9 mouse cellular contexts compared by ENCODE assay signal in the genomic region with DNA sequence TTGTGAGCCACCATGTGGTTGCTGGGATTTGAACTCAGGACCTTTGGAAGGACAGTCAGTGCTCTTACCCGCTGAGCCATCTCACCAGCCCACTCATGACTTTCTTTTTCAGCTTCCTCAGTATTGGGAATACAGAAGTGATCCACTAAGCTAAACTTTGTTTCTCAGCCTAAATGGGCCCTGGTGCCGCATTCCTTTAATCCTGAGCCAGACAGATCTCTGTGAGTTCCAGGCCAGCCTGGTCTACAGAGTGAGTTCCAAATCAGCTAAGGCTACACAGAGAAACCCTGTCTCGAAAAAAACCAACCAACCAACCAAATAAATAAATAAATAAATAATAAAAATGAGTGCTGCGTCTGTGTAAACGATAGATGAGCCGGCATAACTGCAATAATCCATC. TPM values are rescaled to one million over a fixed set of nuclear protein-coding genes. Genes with fewer than 3 reads are reported as not detected.
DNase-seq lines count a peak whose midpoint lies in the region; ATAC-seq and TF ChIP-seq lines count a peak whose summit lies in the region.
"Not testable (repeated sequence)": the region's sequence is repeated elsewhere in the genome, so short reads cannot be mapped to it uniquely, and the experiment has no call there.
"Had no signal": no experiment of that assay in that cellular context is flagged by ENCODE, and none has a peak within 500 bp of the region (broad histone marks: within the 10 kb centered on the region; RNA-seq: fewer than 3 reads in every experiment).

No protein-coding gene starts in this region.

- not testable (repeated sequence) for H3K9me3 ChIP-seq in embryonic facial prominence, embryonic 15.5 days (replicated peaks); heart, embryonic 11.5 days (replicated peaks; ENCODE audit: control insufficient read depth, low read length); hindbrain, postnatal 0 days (ENCODE audit: low read length); limb, embryonic 10.5 days (replicated peaks); midbrain, postnatal 0 days (ENCODE audit: low read length)

- 0 out of 2 replicates have a peak, but pooled peaks have one; percentile 3 for TF ChIP-seq POLR2A in bone marrow macrophage, adult 2 months (IDR thresholded peaks at IDR 0.05; ENCODE audit: borderline replicate concordance, low read depth, low read length)
- not testable (repeated sequence) for TF ChIP-seq POLR2A in lung, adult 2 months (IDR thresholded peaks at IDR 0.05; ENCODE audit: borderline replicate concordance, extremely low read depth, low read depth, low read length); testis, adult 2 months (IDR thresholded peaks at IDR 0.05; ENCODE audit: control insufficient read depth, low read depth, low read length)

- peak overlapping the region; percentile 35 for H3K4me3 ChIP-seq in bone marrow macrophage, adult 2 months (ENCODE audit: insufficient read depth, low read length)
- peak overlapping the region; percentile 78 for H3K4me3 ChIP-seq in embryonic facial prominence, embryonic 15.5 days (replicated peaks)
- peak overlapping the region; percentile 67 for H3K4me3 ChIP-seq in heart, embryonic 11.5 days (ENCODE audit: low read depth, low read length)
- peak overlapping the region; percentile 66 for H3K4me3 ChIP-seq in hindbrain, postnatal 0 days (ENCODE audit: low read length)
- H3K4me3 ChIP-seq in limb, embryonic 10.5 days, result peak overlapping the region; percentile 70
- peak overlapping the region; percentile 54 for H3K4me3 ChIP-seq in lung, adult 2 months (replicated peaks; ENCODE audit: extremely low read depth, low read depth, low read length)
- H3K4me3 ChIP-seq in midbrain, postnatal 0 days (ENCODE audit: low read depth, low read length), result peak overlapping the region; percentile 43
- peak overlapping the region; percentile 97 for H3K4me3 ChIP-seq in testis, adult 2 months (ENCODE audit: control insufficient read depth, low read depth, low read length)

- peak overlapping the region; percentile 85 for H3K27ac ChIP-seq in bone marrow macrophage, adult 2 months (ENCODE audit: insufficient read depth, low read depth, low read length)
- peak overlapping the region; percentile 96 for H3K27ac ChIP-seq in embryonic facial prominence, embryonic 15.5 days (replicated peaks)
- peak overlapping the region; percentile 89 for H3K27ac ChIP-seq in heart, embryonic 11.5 days (ENCODE audit: low read depth, low read length)
- peak overlapping the region; percentile 76; the same call in 1 of the 2 replicates for H3K27ac ChIP-seq in hindbrain, postnatal 0 days
- peak overlapping the region; percentile 89 for H3K27ac ChIP-seq in limb, embryonic 10.5 days
- H3K27ac ChIP-seq in midbrain, postnatal 0 days (ENCODE audit: low read depth, low read length), result peak overlapping the region; percentile 77
- peak overlapping the region; percentile 81 for H3K27ac ChIP-seq in testis, adult 2 months (ENCODE audit: control insufficient read depth, insufficient read depth, low read depth, low read length)

- H3K4me1 ChIP-seq in bone marrow macrophage, adult 2 months (ENCODE audit: control insufficient read depth, insufficient read depth, low read length), result peaks cover 25% of the 10 kb centered on the region
- peaks cover 21% of the 10 kb centered on the region for H3K4me1 ChIP-seq in embryonic facial prominence, embryonic 15.5 days
- H3K4me1 ChIP-seq in heart, embryonic 11.5 days (ENCODE audit: control insufficient read depth, insufficient read depth, low read length); hindbrain, postnatal 0 days (ENCODE audit: insufficient read depth, low read length); lung, adult 2 months (ENCODE audit: control insufficient read depth, insufficient read depth, low read length); midbrain, postnatal 0 days (ENCODE audit: insufficient read depth, low read length); testis, adult 2 months (ENCODE audit: control insufficient read depth, insufficient read depth, low read length): not testable (repeated sequence)
- H3K4me1 ChIP-seq in limb, embryonic 10.5 days, result peaks cover 18% of the 10 kb centered on the region

- peak overlapping the region; percentile 69 for H3K4me2 ChIP-seq in embryonic facial prominence, embryonic 15.5 days (replicated peaks)
- peak overlapping the region; percentile 87 for H3K4me2 ChIP-seq in heart, embryonic 11.5 days
- H3K4me2 ChIP-seq in hindbrain, postnatal 0 days (ENCODE audit: low read depth, low read length), result peak overlapping the region; percentile 68
- H3K4me2 ChIP-seq in midbrain, postnatal 0 days (ENCODE audit: low read depth, low read length, poor library complexity, severe bottlenecking), result peak overlapping the region; percentile 58

- H3K27me3 ChIP-seq in embryonic facial prominence, embryonic 15.5 days; heart, embryonic 11.5 days (ENCODE audit: control insufficient read depth, insufficient read depth, low read length); midbrain, postnatal 0 days (ENCODE audit: insufficient read depth, low read length); testis, adult 2 months (ENCODE audit: control insufficient read depth, insufficient read depth, low read length): not testable (repeated sequence)
- H3K27me3 ChIP-seq in hindbrain, postnatal 0 days (ENCODE audit: insufficient read depth, low read length), result peaks cover 11% of the 10 kb centered on the region
- peaks cover 16% of the 10 kb centered on the region for H3K27me3 ChIP-seq in limb, embryonic 10.5 days (ENCODE audit: low read depth, poor library complexity, severe bottlenecking)

- H3K36me3 ChIP-seq in embryonic facial prominence, embryonic 15.5 days; heart, embryonic 11.5 days (ENCODE audit: control insufficient read depth, insufficient read depth, low read length); hindbrain, postnatal 0 days (ENCODE audit: insufficient read depth, low read length); limb, embryonic 10.5 days; midbrain, postnatal 0 days (ENCODE audit: insufficient read depth, low read length); testis, adult 2 months (ENCODE audit: control insufficient read depth, insufficient read depth, low read length): not testable (repeated sequence)

- 28% methylated on average over 6 of the region's 6 CpGs for WGBS in embryonic facial prominence, embryonic 15.5 days
- WGBS in heart, embryonic 11.5 days (ENCODE audit: insufficient replicate concordance), result 28% methylated on average over 6 of the region's 6 CpGs
- 28% methylated on average over 6 of the region's 6 CpGs for WGBS in hindbrain, postnatal 0 days
- 34% methylated on average over 6 of the region's 6 CpGs for WGBS in limb, embryonic 10.5 days
- 18% methylated on average over 6 of the region's 6 CpGs for WGBS in lung, adult 2 months
- WGBS in midbrain, postnatal 0 days, result 23% methylated on average over 6 of the region's 6 CpGs

- DNase-seq in hindbrain, postnatal 0 days (ENCODE audit: low spot score); limb, embryonic 10.5 days (ENCODE audit: low spot score); midbrain, postnatal 0 days (ENCODE audit: low spot score): not testable (repeated sequence)
- peak; percentile 28 for DNase-seq in lung, adult 2 months

- TF ChIP-seq CTCF in bone marrow macrophage, adult 2 months (IDR thresholded peaks at IDR 0.05; ENCODE audit: low read depth, low read length); hindbrain, postnatal 0 days (IDR thresholded peaks at IDR 0.05; ENCODE audit: low read depth); lung, adult 2 months (IDR thresholded peaks at IDR 0.05; ENCODE audit: insufficient read depth, low read length); midbrain, postnatal 0 days (IDR thresholded peaks at IDR 0.05); testis, adult 2 months (IDR thresholded peaks at IDR 0.05; ENCODE audit: control insufficient read depth, insufficient read depth, insufficient replicate concordance, low read depth, low read length): not testable (repeated sequence)

- H3K9ac ChIP-seq in embryonic facial prominence, embryonic 15.5 days, result peak overlapping the region; percentile 44
- H3K9ac ChIP-seq in heart, embryonic 11.5 days (ENCODE audit: low read depth, low read length), result peak overlapping the region; percentile 72
- 0 out of 2 replicates have a peak overlapping the region, but pooled peaks have one; percentile 35 for H3K9ac ChIP-seq in hindbrain, postnatal 0 days (replicated peaks; ENCODE audit: low read length)
- H3K9ac ChIP-seq in midbrain, postnatal 0 days (replicated peaks; ENCODE audit: low read length, poor library complexity, severe bottlenecking), result not testable (repeated sequence)

- ATAC-seq in embryonic facial prominence, embryonic 15.5 days (ENCODE audit: insufficient number of reproducible peaks, low FRiP score, low TSS enrichment, low read depth); heart, embryonic 11.5 days (replicated peaks; ENCODE audit: insufficient number of reproducible peaks, low FRiP score, low TSS enrichment): not testable (repeated sequence)
- ATAC-seq in hindbrain, postnatal 0 days, result 0 out of 2 replicates have a peak, but pooled peaks have one; percentile 1
- peak; percentile 20 for ATAC-seq in midbrain, postnatal 0 days (ENCODE audit: low FRiP score)

RNA-seq across cellular contexts. Expression of gene Yif1b, which starts 0.5 kb away (rescaled TPM):
- polyA plus RNA-seq in bone marrow macrophage, adult 2 months (2012; ENCODE audit: insufficient read depth, insufficient read length, missing spikeins), result 29.7 and 33.8 TPM in 2 replicates
- polyA plus RNA-seq in embryonic facial prominence, embryonic 15.5 days (2015; fragmentation: Nextera tagmentation; extraction: Ambion mirVana), result 121 TPM in 2 replicates
- 107 and 110 TPM in 2 replicates for polyA plus RNA-seq in heart, embryonic 11.5 days (2014; fragmentation: Nextera tagmentation; extraction: Ambion mirVana)
- 125 and 131 TPM in 2 replicates for total RNA-seq in hindbrain, postnatal 0 days (2014; rRNA removed)
- 122 and 130 TPM in 2 replicates for polyA plus RNA-seq in hindbrain, postnatal 0 days (2015; fragmentation: Nextera tagmentation; extraction: Ambion mirVana)
- polyA plus RNA-seq in limb, embryonic 10.5 days (2016; fragmentation: Nextera tagmentation; extraction: Ambion mirVana), result 99.8 and 103 TPM in 2 replicates
- 182 and 190 TPM in 2 replicates for polyA plus RNA-seq in lung, adult 2 months (2012; rRNA removed)
- 121 and 127 TPM in 2 replicates for total RNA-seq in midbrain, postnatal 0 days (2014; rRNA removed)
- polyA plus RNA-seq in midbrain, postnatal 0 days (2015; fragmentation: Nextera tagmentation; extraction: Ambion mirVana), result 122 and 140 TPM in 2 replicates
- polyA plus RNA-seq in testis, adult 2 months (2012; rRNA removed), result 321 and 371 TPM in 2 replicates

RNA-seq across cellular contexts. Expression of gene Kcnk6, which starts 5.3 kb away (rescaled TPM):
- polyA plus RNA-seq in bone marrow macrophage, adult 2 months (2012; ENCODE audit: insufficient read depth, insufficient read length, missing spikeins), result 32.3 and 39.1 TPM in 2 replicates
- polyA plus RNA-seq in embryonic facial prominence, embryonic 15.5 days (2015; fragmentation: Nextera tagmentation; extraction: Ambion mirVana), result 3.3 and 4.2 TPM in 2 replicates
- 0.89 and 1.6 TPM in 2 replicates for polyA plus RNA-seq in heart, embryonic 11.5 days (2014; fragmentation: Nextera tagmentation; extraction: Ambion mirVana)
- 5.2 and 6.1 TPM in 2 replicates for total RNA-seq in hindbrain, postnatal 0 days (2014; rRNA removed)
- 0.92 and 1.5 TPM in 2 replicates for polyA plus RNA-seq in hindbrain, postnatal 0 days (2015; fragmentation: Nextera tagmentation; extraction: Ambion mirVana)
- 0.70 and 1.2 TPM in 2 replicates for polyA plus RNA-seq in limb, embryonic 10.5 days (2016; fragmentation: Nextera tagmentation; extraction: Ambion mirVana)
- 30.6 and 41.5 TPM in 2 replicates for polyA plus RNA-seq in lung, adult 2 months (2012; rRNA removed)
- total RNA-seq in midbrain, postnatal 0 days (2014; rRNA removed), result 1.7 and 1.8 TPM in 2 replicates
- polyA plus RNA-seq in midbrain, postnatal 0 days (2015; fragmentation: Nextera tagmentation; extraction: Ambion mirVana), result 2.2 and 2.4 TPM in 2 replicates
- polyA plus RNA-seq in testis, adult 2 months (2012; rRNA removed), result 4.8 and 5.8 TPM in 2 replicates

RNA-seq across cellular contexts. Expression of gene 2200002D01Rik, which starts 10.7 kb away (rescaled TPM):
- 1.9 TPM in 1 of 2 replicates, not detected in the other for polyA plus RNA-seq in bone marrow macrophage, adult 2 months (2012; ENCODE audit: insufficient read depth, insufficient read length, missing spikeins)
- polyA plus RNA-seq in embryonic facial prominence, embryonic 15.5 days (2015; fragmentation: Nextera tagmentation; extraction: Ambion mirVana), result 11.5 and 12.2 TPM in 2 replicates
- 7.0 and 8.8 TPM in 2 replicates for polyA plus RNA-seq in heart, embryonic 11.5 days (2014; fragmentation: Nextera tagmentation; extraction: Ambion mirVana)
- total RNA-seq in hindbrain, postnatal 0 days (2014; rRNA removed), result not detected in 2 replicates
- polyA plus RNA-seq in hindbrain, postnatal 0 days (2015; fragmentation: Nextera tagmentation; extraction: Ambion mirVana), result 0.91 and 1.4 TPM in 2 replicates
- polyA plus RNA-seq in limb, embryonic 10.5 days (2016; fragmentation: Nextera tagmentation; extraction: Ambion mirVana), result 2.6 and 3.4 TPM in 2 replicates
- polyA plus RNA-seq in lung, adult 2 months (2012; rRNA removed), result 7.9 and 12.6 TPM in 2 replicates
- total RNA-seq in midbrain, postnatal 0 days (2014; rRNA removed), result 0.52 TPM in 1 of 2 replicates, not detected in the other
- 1.2 and 2.0 TPM in 2 replicates for polyA plus RNA-seq in midbrain, postnatal 0 days (2015; fragmentation: Nextera tagmentation; extraction: Ambion mirVana)
- 0.15 and 0.29 TPM in 2 replicates for polyA plus RNA-seq in testis, adult 2 months (2012; rRNA removed)
- total RNA-seq: left cerebral cortex, postnatal 10 days had no signal

RNA-seq across cellular contexts. Expression of gene Catsperg1, which starts 23.8 kb away (rescaled TPM):
- 4.0 and 4.5 TPM in 2 replicates for polyA plus RNA-seq in bone marrow macrophage, adult 2 months (2012; ENCODE audit: insufficient read depth, insufficient read length, missing spikeins)
- 1.1 and 1.3 TPM in 2 replicates for polyA plus RNA-seq in embryonic facial prominence, embryonic 15.5 days (2015; fragmentation: Nextera tagmentation; extraction: Ambion mirVana)
- 0.37 and 0.44 TPM in 2 replicates for polyA plus RNA-seq in heart, embryonic 11.5 days (2014; fragmentation: Nextera tagmentation; extraction: Ambion mirVana)
- total RNA-seq in hindbrain, postnatal 0 days (2014; rRNA removed), result 1.8 and 2.4 TPM in 2 replicates
- 0.95 and 1.9 TPM in 2 replicates for polyA plus RNA-seq in hindbrain, postnatal 0 days (2015; fragmentation: Nextera tagmentation; extraction: Ambion mirVana)
- polyA plus RNA-seq in limb, embryonic 10.5 days (2016; fragmentation: Nextera tagmentation; extraction: Ambion mirVana), result 0.06 and 0.45 TPM in 2 replicates
- 3.4 and 3.9 TPM in 2 replicates for polyA plus RNA-seq in lung, adult 2 months (2012; rRNA removed)
- total RNA-seq in midbrain, postnatal 0 days (2014; rRNA removed), result 3.2 and 4.3 TPM in 2 replicates
- polyA plus RNA-seq in midbrain, postnatal 0 days (2015; fragmentation: Nextera tagmentation; extraction: Ambion mirVana), result 2.9 and 3.7 TPM in 2 replicates
- 222 and 254 TPM in 2 replicates for polyA plus RNA-seq in testis, adult 2 months (2012; rRNA removed)

RNA-seq across cellular contexts. Expression of gene Spint2, which starts 44.1 kb away (rescaled TPM):
- polyA plus RNA-seq in bone marrow macrophage, adult 2 months (2012; ENCODE audit: insufficient read depth, insufficient read length, missing spikeins), result 0.91 TPM in 1 of 2 replicates, not detected in the other
- polyA plus RNA-seq in embryonic facial prominence, embryonic 15.5 days (2015; fragmentation: Nextera tagmentation; extraction: Ambion mirVana), result 212 and 261 TPM in 2 replicates
- 39.2 and 42.8 TPM in 2 replicates for polyA plus RNA-seq in heart, embryonic 11.5 days (2014; fragmentation: Nextera tagmentation; extraction: Ambion mirVana)
- total RNA-seq in hindbrain, postnatal 0 days (2014; rRNA removed), result 33.4 and 38.6 TPM in 2 replicates
- polyA plus RNA-seq in hindbrain, postnatal 0 days (2015; fragmentation: Nextera tagmentation; extraction: Ambion mirVana), result 123 and 133 TPM in 2 replicates
- 58.8 and 71.8 TPM in 2 replicates for polyA plus RNA-seq in limb, embryonic 10.5 days (2016; fragmentation: Nextera tagmentation; extraction: Ambion mirVana)
- polyA plus RNA-seq in lung, adult 2 months (2012; rRNA removed), result 317 and 391 TPM in 2 replicates
- total RNA-seq in midbrain, postnatal 0 days (2014; rRNA removed), result 46.6 and 47.7 TPM in 2 replicates
- polyA plus RNA-seq in midbrain, postnatal 0 days (2015; fragmentation: Nextera tagmentation; extraction: Ambion mirVana), result 148 and 153 TPM in 2 replicates
- polyA plus RNA-seq in testis, adult 2 months (2012; rRNA removed), result 146 and 160 TPM in 2 replicates

Comparison
In these comparisons a context has a peak if more than half of its experiments do, and no peak if none do; other contexts are left out.
1. H3K4me3 ChIP-seq: peak in every context shown above with its lines; median percentile 97 in testis, adult 2 months; 78 in embryonic facial prominence, embryonic 15.5 days; 70 in limb, embryonic 10.5 days; 67 in heart, embryonic 11.5 days; 66 in hindbrain, postnatal 0 days; 54 in lung, adult 2 months; 43 in midbrain, postnatal 0 days; 35 in bone marrow macrophage, adult 2 months.